Mouse (Mus musculus): ENCODE results near the gene Mtfr2. TPM values are rescaled to one million over a fixed set of nuclear protein-coding genes. Genes with fewer than 3 reads are reported as not detected.

Gene Mtfr2
- 0.81 TPM for polyA plus RNA-seq (2015; fragmentation: Illumina TruSeq; extraction: RNeasy Lipid Tissue Mini Kit (QIAGEN cat#74804); ENCODE audit: insufficient read depth, low read depth, low replicate concordance)

GRCm38 (mm10) chr10:20347285-20348214 is at the start of gene Mtfr2:
Gene Mtfr2, plus strand, starts transcription at chr10:20347770.

DNA sequence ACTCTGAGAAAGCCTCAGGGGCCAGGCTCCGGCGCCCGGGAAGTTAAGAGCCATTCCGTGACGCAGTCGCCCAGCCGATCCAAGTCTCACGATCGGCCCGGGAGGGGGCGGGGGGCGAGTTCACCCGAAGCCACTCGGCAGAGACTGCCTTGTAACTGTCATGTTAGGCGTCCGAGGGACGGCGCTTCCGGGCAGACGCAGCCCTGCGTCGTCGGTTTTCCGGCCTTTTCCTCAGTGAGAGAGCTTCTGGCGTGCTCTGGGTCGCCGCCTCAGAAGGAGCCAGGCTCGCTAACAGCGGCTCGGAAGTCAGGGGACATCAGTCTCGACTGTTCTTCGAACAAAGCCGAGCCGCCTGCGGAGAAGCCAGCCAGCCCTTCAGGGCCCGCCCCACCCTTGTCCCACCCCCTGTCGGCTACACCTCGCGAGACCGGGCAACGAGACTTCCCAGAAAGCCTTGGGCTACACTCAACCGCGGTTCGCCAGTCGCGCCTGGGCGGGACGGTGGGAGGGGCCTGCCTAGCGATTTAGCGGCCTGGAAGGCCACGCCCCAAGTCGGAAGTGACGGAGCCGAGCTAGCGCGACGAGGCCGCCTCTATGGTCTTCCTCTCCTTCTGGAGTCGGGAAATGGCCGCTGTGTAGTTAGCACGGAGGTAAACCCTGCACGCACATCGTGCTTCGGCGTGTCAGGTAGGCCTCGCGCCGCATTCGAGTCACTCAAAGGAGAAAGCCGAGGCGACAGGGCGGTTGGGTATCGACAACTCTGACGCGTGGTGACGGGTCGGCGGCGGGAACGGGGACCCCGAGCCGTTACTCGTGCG is 35.4 kb upstream of the Mtfr2 start, which contains the start of gene Bclaf1:
Bclaf1 (plus strand) TSS at position 552 of the 818 bp plus-strand sequence.

Other genes with a start within 250 kb of the Mtfr2 start
- 5.6 TPM for gene Map7, start 199.3 kb upstream of the Mtfr2 start, polyA plus RNA-seq (2015; fragmentation: Illumina TruSeq; extraction: RNeasy Lipid Tissue Mini Kit (QIAGEN cat#74804); ENCODE audit: insufficient read depth, low read depth, low replicate concordance)
- gene Bclaf1, start 35.3 kb upstream of the Mtfr2 start, polyA plus RNA-seq (2015; fragmentation: Illumina TruSeq; extraction: RNeasy Lipid Tissue Mini Kit (QIAGEN cat#74804); ENCODE audit: insufficient read depth, low read depth, low replicate concordance): 32.7 TPM